Mouse (Mus musculus) adrenal gland, adult 2 months (tissue): ENCODE measurements around the gene Gm12258. TPM values are rescaled to one million over a fixed set of nuclear protein-coding genes. Genes with fewer than 3 reads are reported as not detected.

ENCODE experiments used
- DNase-seq: peaks from one replicate; pipeline ENCODE4 v3.0.0; 2021
- polyA plus RNA-seq: library from polyadenylated mRNA; depleted of rRNA; stranded (reverse); fragments of >200 nt; gene quantifications from 2 replicates; pipeline ENCODE4 v1.2.3, GENCODE M21; 2012; rRNA removed
- total RNA-seq, 2 experiments: library from RNA; stranded (reverse); gene quantifications; 2 replicates each; pipeline ENCODE4 v1.2.3; 2021

Gene Gm12258
- total and polyA plus RNA-seq, 3 experiments: 1.3 to 5.0 (median 4.6) TPM

DNA sequence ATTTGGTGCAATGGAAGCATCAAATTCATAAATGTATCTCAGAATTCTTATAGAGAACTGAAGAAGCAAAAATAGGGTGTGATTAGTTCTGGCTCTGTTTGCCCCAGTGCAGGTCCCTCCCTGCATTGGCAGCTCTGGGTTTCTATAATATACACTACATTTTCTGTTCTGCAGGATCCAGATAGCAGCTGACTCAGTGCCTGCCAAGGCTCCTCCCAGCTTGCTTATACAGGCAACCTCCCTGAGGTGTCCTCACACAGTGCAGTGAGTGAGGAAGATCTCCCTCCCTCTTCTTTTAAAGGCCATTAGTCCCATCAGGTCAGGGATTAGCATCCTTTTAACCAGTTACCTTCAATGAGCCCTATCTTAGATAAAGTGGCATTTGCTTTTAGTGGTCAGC lies 54.1 kb downstream of the Gm12258 start:
- no peak for DNase-seq

GRCm38 (mm10) chr11:58903511-58904409 lies 56.8 kb downstream of the Gm12258 start, which contains the start of gene Zfp39:
Gene Zfp39, minus strand, starts transcription at chr11:58904225.
- peak; percentile 98 for DNase-seq

GRCm38 (mm10) chr11:58904410-58904718 lies 57.4 kb downstream of the Gm12258 start:
- DNase-seq: no peak

DNA sequence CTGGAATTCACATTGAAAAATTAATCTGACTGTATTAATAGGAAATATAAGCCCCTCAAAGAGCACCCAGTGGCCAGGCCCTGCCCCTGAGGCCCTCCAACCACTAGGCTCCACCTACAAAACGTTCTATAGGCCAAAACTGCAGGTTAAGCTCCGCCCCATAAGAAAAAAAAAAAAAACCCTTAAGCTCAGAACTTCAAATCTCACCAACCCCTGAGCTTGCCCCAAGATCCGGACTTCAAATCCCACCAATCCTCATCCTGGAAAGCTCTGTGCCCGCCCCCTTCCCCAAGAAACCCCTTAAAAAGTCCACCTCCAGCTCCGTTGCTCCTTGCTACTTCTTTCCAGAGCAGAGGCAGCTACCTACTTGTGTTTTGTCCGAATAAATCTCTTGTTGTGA lies 57.9 kb downstream of the Gm12258 start:
- no peak for DNase-seq

Other genes starting within 250 kb of the Gm12258 start
- gene 2210407C18Rik, start 231.1 kb upstream of the Gm12258 start, total RNA-seq: not detected
- gene 2210407C18Rik, start 231.1 kb upstream of the Gm12258 start, polyA plus RNA-seq: 0.17 TPM in 1 of 2 replicates, not detected in the other
- gene Olfr323, start 216.7 kb upstream of the Gm12258 start, total RNA-seq: not detected
- gene Olfr323, start 216.7 kb upstream of the Gm12258 start, polyA plus RNA-seq: not detected in 2 replicates
- gene Trim58, start 206.7 kb upstream of the Gm12258 start, total RNA-seq: not detected
- not detected in 2 replicates for gene Trim58, start 206.7 kb upstream of the Gm12258 start, polyA plus RNA-seq
- gene Olfr322, start 188.4 kb upstream of the Gm12258 start, total RNA-seq: not detected
- gene Olfr322, start 188.4 kb upstream of the Gm12258 start, polyA plus RNA-seq: not detected in 2 replicates
- not detected for gene Olfr320, start 166.1 kb upstream of the Gm12258 start, total RNA-seq
- gene Olfr320, start 166.1 kb upstream of the Gm12258 start, polyA plus RNA-seq: not detected in 2 replicates
- gene Olfr319, start 148.0 kb upstream of the Gm12258 start, total RNA-seq: not detected
- not detected in 2 replicates for gene Olfr319, start 148.0 kb upstream of the Gm12258 start, polyA plus RNA-seq
- gene Olfr318, start 123.1 kb upstream of the Gm12258 start, total RNA-seq: not detected
- not detected in 2 replicates for gene Olfr318, start 123.1 kb upstream of the Gm12258 start, polyA plus RNA-seq
- gene Olfr317, start 107.9 kb upstream of the Gm12258 start, total RNA-seq: not detected
- gene Olfr317, start 107.9 kb upstream of the Gm12258 start, polyA plus RNA-seq: not detected in 2 replicates
- gene Olfr316, start 94.4 kb upstream of the Gm12258 start, total RNA-seq: not detected
- not detected in 2 replicates for gene Olfr316, start 94.4 kb upstream of the Gm12258 start, polyA plus RNA-seq
- gene Olfr315, start 74.0 kb upstream of the Gm12258 start, total RNA-seq: not detected
- not detected in 2 replicates for gene Olfr315, start 74.0 kb upstream of the Gm12258 start, polyA plus RNA-seq
- gene Olfr314, start 64.2 kb upstream of the Gm12258 start, total RNA-seq: not detected
- not detected in 2 replicates for gene Olfr314, start 64.2 kb upstream of the Gm12258 start, polyA plus RNA-seq
- 1 to 10 TPM; 2.2 to 2.7 TPM for gene Fam183b, start 45.2 kb upstream of the Gm12258 start, total RNA-seq
- 0.39 TPM in 1 of 2 replicates, not detected in the other for gene Fam183b, start 45.2 kb upstream of the Gm12258 start, polyA plus RNA-seq
- not detected for gene Olfr313, start 32.2 kb upstream of the Gm12258 start, total RNA-seq
- not detected in 2 replicates for gene Olfr313, start 32.2 kb upstream of the Gm12258 start, polyA plus RNA-seq
- gene Olfr312, start 17.9 kb upstream of the Gm12258 start, total RNA-seq: not detected
- gene Olfr312, start 17.9 kb upstream of the Gm12258 start, polyA plus RNA-seq: not detected in 2 replicates
- not detected for gene Olfr311, start 7.9 kb upstream of the Gm12258 start, total RNA-seq
- not detected in 2 replicates for gene Olfr311, start 7.9 kb upstream of the Gm12258 start, polyA plus RNA-seq
- 1 to 10 TPM; 3.9 to 7.2 TPM for gene 2810021J22Rik, start 20.1 kb downstream of the Gm12258 start, total RNA-seq
- gene 2810021J22Rik, start 20.1 kb downstream of the Gm12258 start, polyA plus RNA-seq: 1.7 and 1.8 TPM in 2 replicates
- 1 to 10 TPM; 3.5 to 5.0 TPM for gene Zfp39, start 57.1 kb downstream of the Gm12258 start, total RNA-seq
- 0.15 and 0.33 TPM in 2 replicates for gene Zfp39, start 57.1 kb downstream of the Gm12258 start, polyA plus RNA-seq
- gene Btnl10, start 70.8 kb downstream of the Gm12258 start, total RNA-seq: under 1 TPM in 1 of 2 experiments, not detected in 1; 0.09 TPM
- gene Btnl10, start 70.8 kb downstream of the Gm12258 start, polyA plus RNA-seq: not detected in 2 replicates
- gene Rnf187, start 91.8 kb downstream of the Gm12258 start, total RNA-seq: 100 to 1,000 TPM; 143 to 198 TPM
- gene Rnf187, start 91.8 kb downstream of the Gm12258 start, polyA plus RNA-seq: 545 and 648 TPM in 2 replicates
- gene Hist3h2ba, start 101.8 kb downstream of the Gm12258 start, total RNA-seq: 1 to 10 TPM; 2.5 to 8.2 TPM
- gene Hist3h2ba, start 101.8 kb downstream of the Gm12258 start, polyA plus RNA-seq: 5.1 and 9.1 TPM in 2 replicates
- 10 to 100 TPM; 13.5 to 26.3 TPM for gene Hist3h2a, start 107.5 kb downstream of the Gm12258 start, total RNA-seq
- gene Hist3h2a, start 107.5 kb downstream of the Gm12258 start, polyA plus RNA-seq: 15.4 and 19.1 TPM in 2 replicates
- under 1 TPM; 0.17 TPM for gene Trim17, start 107.5 kb downstream of the Gm12258 start, total RNA-seq
- gene Trim17, start 107.5 kb downstream of the Gm12258 start, polyA plus RNA-seq: 0.18 and 0.36 TPM in 2 replicates
- 10 to 100 TPM; 21.3 to 23.4 TPM for gene Trim11, start 130.9 kb downstream of the Gm12258 start, total RNA-seq
- 45.2 and 45.7 TPM in 2 replicates for gene Trim11, start 130.9 kb downstream of the Gm12258 start, polyA plus RNA-seq